Mouse (Mus musculus): Measurements from ENCODE around the gene Syncrip.

- no peak for TF ChIP-seq CTCF (IDR thresholded peaks at IDR 0.05; ENCODE audit: low read depth)
- TF ChIP-seq EP300 (optimal IDR thresholded peaks at IDR 0.05) = no peak
Observed at GRCm38 (mm10) chr9:88523335-88523668, 40.9 kb upstream of the Syncrip start.
